Mouse (Mus musculus): ENCODE measurements at regions not wholly inside any gene's neighbourhood (a gene's known extent, or its start where the extent isn't known, plus 50 kb on each side); places are given as distances from the start of the nearest gene placed in this dataset.
A peak's percentile ranks its signal among the peaks of the same experiment; 100 is the strongest.

GRCm38 (mm10) chr4:64335814-64336213, 289.0 kb upstream of the Tnc start:
- H3K9me3 ChIP-seq (ENCODE audit: control insufficient read depth, low read length) = no peaks in the 10 kb centered on the region
- no peak for DNase-seq (ENCODE audit: low spot score)
- no peak overlapping the region for H3K4me2 ChIP-seq (ENCODE audit: low read depth)
- WGBS = 59% methylated on average over 2 of the region's 2 CpGs
- H3K4me3 ChIP-seq (ENCODE audit: low read depth, low read length) = no peak overlapping the region
- H3K27ac ChIP-seq (ENCODE audit: low read depth, low read length) = no peak overlapping the region
- H3K27me3 ChIP-seq (ENCODE audit: control insufficient read depth, insufficient read depth, low read length) = no peaks in the 10 kb centered on the region
- H3K36me3 ChIP-seq (ENCODE audit: control insufficient read depth, insufficient read depth, low read length) = no peaks in the 10 kb centered on the region
- ATAC-seq (ENCODE audit: insufficient read depth, low FRiP score, low TSS enrichment) = no peak
- no peak overlapping the region for H3K9ac ChIP-seq (ENCODE audit: low read length)
- H3K4me1 ChIP-seq (ENCODE audit: control insufficient read depth, insufficient read depth, low read length) = no peaks in the 10 kb centered on the region

DNA sequence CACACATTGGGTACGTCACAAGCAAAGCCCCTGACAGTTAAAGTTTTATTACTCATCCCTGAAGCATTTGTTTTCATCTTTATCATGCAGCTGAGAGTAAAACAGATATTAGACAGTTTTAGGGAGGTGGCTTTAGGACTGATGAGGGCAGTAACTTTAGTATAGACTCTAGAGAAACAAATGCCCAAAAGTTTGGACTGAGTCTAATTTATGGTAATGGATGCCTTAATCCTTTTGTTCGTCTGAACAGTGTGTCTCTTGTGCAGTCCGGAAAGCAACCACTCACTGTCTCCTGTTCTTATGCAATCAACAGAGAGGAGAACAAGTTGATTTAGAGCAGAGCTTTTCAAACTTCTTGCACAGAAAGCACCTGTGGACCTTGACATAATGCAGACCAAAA, 283.4 kb upstream of the Tnc start:
- H3K36me3 ChIP-seq (ENCODE audit: control insufficient read depth, insufficient read depth, low read length) = no peaks in the 10 kb centered on the region
- DNase-seq (ENCODE audit: low spot score) (no peak), ATAC-seq (ENCODE audit: insufficient read depth, low FRiP score, low TSS enrichment) (peak; percentile 27; the same call in 1 of the 2 replicates)
- H3K4me1 ChIP-seq (ENCODE audit: control insufficient read depth, insufficient read depth, low read length) = no peaks in the 10 kb centered on the region
- no peak overlapping the region for H3K4me3 ChIP-seq (ENCODE audit: low read depth, low read length)
- H3K9me3 ChIP-seq (ENCODE audit: control insufficient read depth, low read length) = no peaks in the 10 kb centered on the region
- WGBS = 44% methylated on average over 3 of the region's 3 CpGs
- no peaks in the 10 kb centered on the region for H3K27me3 ChIP-seq (ENCODE audit: control insufficient read depth, insufficient read depth, low read length)
- no peak overlapping the region for H3K9ac ChIP-seq (ENCODE audit: low read length)
- H3K27ac ChIP-seq (ENCODE audit: low read depth, low read length) = no peak overlapping the region
- no peak overlapping the region for H3K4me2 ChIP-seq (ENCODE audit: low read depth)

DNA sequence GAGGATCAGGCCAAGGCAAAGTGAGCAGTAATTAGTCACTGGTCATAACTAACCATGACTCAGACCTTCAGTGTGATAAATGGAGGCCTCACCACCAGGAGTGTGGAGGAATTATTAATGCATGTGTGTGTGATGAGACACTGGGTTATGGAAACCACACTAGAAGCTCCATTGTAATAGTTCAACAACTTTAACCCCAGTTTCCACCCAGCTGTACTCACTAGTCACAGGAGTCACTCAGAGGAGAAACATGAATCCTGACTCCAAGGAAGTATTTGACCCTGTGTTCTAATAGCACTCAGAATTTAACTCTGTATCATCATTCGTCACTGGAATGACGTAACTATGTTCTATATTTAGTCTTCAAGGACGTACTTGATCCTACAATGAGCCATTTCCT, 277.6 kb upstream of the Tnc start:
- H3K4me1 ChIP-seq (ENCODE audit: control insufficient read depth, insufficient read depth, low read length) = no peaks in the 10 kb centered on the region
- no peak for ATAC-seq (ENCODE audit: insufficient read depth, low FRiP score, low TSS enrichment)
- no peaks in the 10 kb centered on the region for H3K9me3 ChIP-seq (ENCODE audit: control insufficient read depth, low read length)
- no peaks in the 10 kb centered on the region for H3K27me3 ChIP-seq (ENCODE audit: control insufficient read depth, insufficient read depth, low read length)
- H3K27ac ChIP-seq (ENCODE audit: low read depth, low read length) = no peak overlapping the region
- no peaks in the 10 kb centered on the region for H3K36me3 ChIP-seq (ENCODE audit: control insufficient read depth, insufficient read depth, low read length)
- WGBS = 74% methylated on average over 3 of the region's 3 CpGs
- H3K4me2 ChIP-seq (ENCODE audit: low read depth) = no peak overlapping the region
- no peak for DNase-seq (ENCODE audit: low spot score)
- no peak overlapping the region for H3K9ac ChIP-seq (ENCODE audit: low read length)
- no peak overlapping the region for H3K4me3 ChIP-seq (ENCODE audit: low read depth, low read length)

- Histone ChIP-seq H3K4me2 (ENCODE audit: low read depth) (no peak overlapping the region), H3K36me3 (ENCODE audit: control insufficient read depth, insufficient read depth, low read length) (no peaks in the 10 kb centered on the region), H3K4me3 (ENCODE audit: low read depth, low read length) (no peak overlapping the region), H3K9me3 (ENCODE audit: control insufficient read depth, low read length) (no peaks in the 10 kb centered on the region), H3K27ac (ENCODE audit: low read depth, low read length) (no peak overlapping the region), H3K27me3 (ENCODE audit: control insufficient read depth, insufficient read depth, low read length) (no peaks in the 10 kb centered on the region), H3K4me1 (ENCODE audit: control insufficient read depth, insufficient read depth, low read length) (no peaks in the 10 kb centered on the region), H3K9ac (ENCODE audit: low read length) (no peak overlapping the region)
- ATAC-seq (ENCODE audit: insufficient read depth, low FRiP score, low TSS enrichment) (no peak), DNase-seq (ENCODE audit: low spot score) (no peak)
- WGBS = 66% methylated on average over 3 of the region's 3 CpGs
These were observed 269.9 kb upstream of the Tnc start for GRCm38 (mm10) chr4:64316553-64317347.

- H3K27me3 ChIP-seq (ENCODE audit: control insufficient read depth, insufficient read depth, low read length) = no peaks in the 10 kb centered on the region
- no peaks in the 10 kb centered on the region for H3K9me3 ChIP-seq (ENCODE audit: control insufficient read depth, low read length)
- ATAC-seq (ENCODE audit: insufficient read depth, low FRiP score, low TSS enrichment) (no peak), DNase-seq (ENCODE audit: low spot score) (no peak)
- H3K4me3 ChIP-seq (ENCODE audit: low read depth, low read length) = no peak overlapping the region
- no peak overlapping the region for H3K9ac ChIP-seq (ENCODE audit: low read length)
- no peaks in the 10 kb centered on the region for H3K36me3 ChIP-seq (ENCODE audit: control insufficient read depth, insufficient read depth, low read length)
- H3K4me1 ChIP-seq (ENCODE audit: control insufficient read depth, insufficient read depth, low read length) = no peaks in the 10 kb centered on the region
- H3K4me2 ChIP-seq (ENCODE audit: low read depth) = no peak overlapping the region
- no peak overlapping the region for H3K27ac ChIP-seq (ENCODE audit: low read depth, low read length)
- WGBS = 80% methylated on average over 2 of the region's 2 CpGs
These were observed 250.1 kb upstream of the Tnc start for GRCm38 (mm10) chr4:64296941-64297340.

- Histone ChIP-seq H3K4me3 (ENCODE audit: low read depth, low read length) (no peak overlapping the region), H3K27me3 (ENCODE audit: control insufficient read depth, insufficient read depth, low read length) (no peaks in the 10 kb centered on the region), H3K9me3 (ENCODE audit: control insufficient read depth, low read length) (no peaks in the 10 kb centered on the region), H3K9ac (ENCODE audit: low read length) (no peak overlapping the region), H3K27ac (ENCODE audit: low read depth, low read length) (no peak overlapping the region), H3K4me2 (ENCODE audit: low read depth) (no peak overlapping the region), H3K4me1 (ENCODE audit: control insufficient read depth, insufficient read depth, low read length) (no peaks in the 10 kb centered on the region), H3K36me3 (ENCODE audit: control insufficient read depth, insufficient read depth, low read length) (no peaks in the 10 kb centered on the region)
- 92% methylated on average over 1 of the region's 1 CpGs for WGBS
- ATAC-seq (ENCODE audit: insufficient read depth, low FRiP score, low TSS enrichment) (no peak), DNase-seq (ENCODE audit: low spot score) (no peak)
These were observed 235.7 kb upstream of the Tnc start for GRCm38 (mm10) chr4:64282471-64282870.

DNA sequence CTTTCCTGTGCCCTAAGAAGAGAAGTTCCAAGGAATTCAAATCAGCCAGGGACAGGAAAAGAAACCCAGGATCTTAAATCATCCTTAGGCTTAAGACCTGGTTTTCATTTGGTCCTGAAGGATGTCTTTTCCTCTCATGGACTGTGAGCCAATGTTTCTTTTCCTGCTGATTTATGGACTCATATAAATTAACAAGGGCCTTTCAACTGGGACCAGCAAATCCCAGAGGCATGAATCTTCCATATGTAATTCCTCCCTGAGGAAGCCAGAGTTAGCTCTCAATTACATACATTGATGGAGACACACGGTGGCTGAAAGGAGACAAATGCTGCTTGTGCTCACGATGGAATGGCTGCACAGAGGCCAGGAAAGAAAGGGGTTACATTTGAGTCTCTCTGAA, 230.2 kb upstream of the Tnc start:
- DNase-seq (ENCODE audit: low spot score) = peak; percentile 12
- no peak overlapping the region for H3K9ac ChIP-seq (ENCODE audit: low read length)
- no peak overlapping the region for H3K4me2 ChIP-seq (ENCODE audit: low read depth)
- no peaks in the 10 kb centered on the region for H3K36me3 ChIP-seq (ENCODE audit: control insufficient read depth, insufficient read depth, low read length)
- no peak overlapping the region for H3K4me3 ChIP-seq (ENCODE audit: low read depth, low read length)
- ATAC-seq (ENCODE audit: insufficient read depth, low FRiP score, low TSS enrichment) = peak; percentile 61
- no peaks in the 10 kb centered on the region for H3K27me3 ChIP-seq (ENCODE audit: control insufficient read depth, insufficient read depth, low read length)
- H3K9me3 ChIP-seq (ENCODE audit: control insufficient read depth, low read length) = no peaks in the 10 kb centered on the region
- H3K27ac ChIP-seq (ENCODE audit: low read depth, low read length) = no peak overlapping the region
- H3K4me1 ChIP-seq (ENCODE audit: control insufficient read depth, insufficient read depth, low read length) = no peaks in the 10 kb centered on the region
- 17% methylated on average over 2 of the region's 2 CpGs for WGBS

DNA sequence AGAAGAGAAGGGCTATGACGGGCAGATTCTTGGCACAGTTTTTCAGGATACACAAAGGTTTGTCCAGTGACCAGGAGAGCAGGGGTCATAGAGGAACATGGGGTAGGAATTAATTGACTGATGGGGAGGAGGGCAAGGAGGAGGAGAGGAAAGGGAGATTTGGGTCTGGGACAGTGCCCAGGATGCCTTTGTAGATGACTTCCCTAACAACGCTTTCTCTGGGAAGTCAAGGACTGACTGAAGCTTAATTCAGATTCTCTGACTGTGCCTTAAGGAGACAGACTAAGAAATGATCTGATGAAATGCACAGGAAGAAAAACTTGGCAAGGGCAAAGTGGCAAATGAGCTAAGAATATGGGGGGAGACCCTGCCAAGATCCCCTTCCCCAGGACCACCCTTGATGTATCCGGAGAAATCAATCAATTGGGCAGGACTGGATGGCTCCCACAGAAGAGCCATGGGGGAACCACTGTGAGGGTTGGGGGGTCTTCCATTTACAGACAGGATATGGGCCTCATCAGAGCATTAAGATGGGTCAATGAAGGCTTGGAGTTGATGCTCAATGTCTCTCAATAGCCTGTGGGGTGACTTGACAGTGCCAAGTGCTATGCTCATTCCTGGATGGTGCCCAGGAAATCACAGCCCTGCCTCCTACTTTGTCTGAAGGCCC, 227.6 kb upstream of the Tnc start:
- Histone ChIP-seq H3K4me3 (ENCODE audit: low read depth, low read length) (no peak overlapping the region), H3K36me3 (ENCODE audit: control insufficient read depth, insufficient read depth, low read length) (no peaks in the 10 kb centered on the region), H3K9me3 (ENCODE audit: control insufficient read depth, low read length) (no peaks in the 10 kb centered on the region), H3K4me2 (ENCODE audit: low read depth) (no peak overlapping the region), H3K27me3 (ENCODE audit: control insufficient read depth, insufficient read depth, low read length) (no peaks in the 10 kb centered on the region), H3K27ac (ENCODE audit: low read depth, low read length) (no peak overlapping the region), H3K9ac (ENCODE audit: low read length) (no peak overlapping the region), H3K4me1 (ENCODE audit: control insufficient read depth, insufficient read depth, low read length) (no peaks in the 10 kb centered on the region)
- no peak for DNase-seq (ENCODE audit: low spot score)
- 94% methylated on average over 3 of the region's 3 CpGs for WGBS
- no peak for ATAC-seq (ENCODE audit: insufficient read depth, low FRiP score, low TSS enrichment)

GRCm38 (mm10) chr4:64269846-64270245, 223.0 kb upstream of the Tnc start:
- Histone ChIP-seq H3K9me3 (ENCODE audit: control insufficient read depth, low read length) (no peaks in the 10 kb centered on the region), H3K27me3 (ENCODE audit: control insufficient read depth, insufficient read depth, low read length) (no peaks in the 10 kb centered on the region), H3K4me1 (ENCODE audit: control insufficient read depth, insufficient read depth, low read length) (no peaks in the 10 kb centered on the region), H3K4me2 (ENCODE audit: low read depth) (no peak overlapping the region), H3K36me3 (ENCODE audit: control insufficient read depth, insufficient read depth, low read length) (no peaks in the 10 kb centered on the region), H3K27ac (ENCODE audit: low read depth, low read length) (no peak overlapping the region), H3K4me3 (ENCODE audit: low read depth, low read length) (no peak overlapping the region), H3K9ac (ENCODE audit: low read length) (no peak overlapping the region)
- WGBS = 55% methylated on average over 5 of the region's 5 CpGs
- ATAC-seq (ENCODE audit: insufficient read depth, low FRiP score, low TSS enrichment) = no peak
- no peak for DNase-seq (ENCODE audit: low spot score)
